Mouse (Mus musculus) stomach, postnatal 0 days (tissue): ENCODE data around the gene Ptprg.

Source experiments
- CTCF ChIP-seq: IDR thresholded peaks from 2 replicates; pipeline ENCODE4 v1.5.1; 2016; ENCODE audit warnings: antibody characterized with exemption, low read depth, mild to moderate bottlenecking, moderate library complexity
- EP300 ChIP-seq: optimal IDR thresholded peaks from 2 replicates; pipeline ENCODE3; 2016; ENCODE audit warnings: antibody characterized with exemption

- TF ChIP-seq CTCF, result no peak
- TF ChIP-seq EP300, result no peak
Measured at GRCm38 (mm10) chr14:11754656-11755055, 201.3 kb downstream of the Ptprg start.
